Comparison of ENCODE assay signal across 30 mouse cellular contexts in genomic region chr3:154294924-154295834, GRCm38 (mm10). TPM values are rescaled to one million over a fixed set of nuclear protein-coding genes. Genes with fewer than 3 reads are reported as not detected.
"Had no signal": no experiment of that assay in that cellular context is flagged by ENCODE, and none has a peak within 500 bp of the region (broad histone marks: within the 10 kb centered on the region; RNA-seq: fewer than 3 reads in every experiment).

No protein-coding gene starts in this region.

- H3K4me1 ChIP-seq: heart, embryonic 13.5 days; heart, embryonic 15.5 days; hindbrain, embryonic 10.5 days; hindbrain, embryonic 12.5 days; intestine, embryonic 15.5 days; limb, embryonic 12.5 days had no signal

- H3K36me3 ChIP-seq: heart, embryonic 10.5 days; heart, embryonic 13.5 days; heart, embryonic 15.5 days; hindbrain, embryonic 10.5 days; hindbrain, embryonic 12.5 days; intestine, embryonic 15.5 days; limb, embryonic 12.5 days; liver, embryonic 12.5 days had no signal

- H3K9ac ChIP-seq: heart, embryonic 13.5 days; heart, embryonic 15.5 days; hindbrain, embryonic 12.5 days; hindbrain, embryonic 14.5 days; intestine, embryonic 15.5 days; limb, embryonic 12.5 days; liver, embryonic 12.5 days; liver, embryonic 14.5 days had no signal

- H3K4me3 ChIP-seq: gastrocnemius, adult 2 months; heart, embryonic 10.5 days; heart, embryonic 13.5 days; heart, embryonic 15.5 days; hindbrain, embryonic 10.5 days; hindbrain, embryonic 12.5 days; intestine, embryonic 15.5 days; layer of hippocampus, adult 2 months; limb, embryonic 12.5 days; liver, embryonic 12.5 days had no signal

- H3K27ac ChIP-seq: gastrocnemius, adult 2 months; heart, embryonic 10.5 days; heart, embryonic 13.5 days; heart, embryonic 15.5 days; hindbrain, embryonic 10.5 days; hindbrain, embryonic 12.5 days; hindbrain, embryonic 14.5 days; intestine, embryonic 15.5 days; layer of hippocampus, adult 2 months; limb, embryonic 12.5 days; liver, embryonic 12.5 days; liver, embryonic 14.5 days had no signal

- DNase-seq: gastrocnemius, adult 2 months; gastrocnemius, postnatal 10 days; gastrocnemius, postnatal 25 days; heart, adult 18-20 months; heart, postnatal 10 days; heart, postnatal 4 days; kidney, adult 18-20 months; kidney, adult 8-10 months; kidney, postnatal 10 days; kidney, postnatal 25 days; kidney, postnatal 4 days; layer of hippocampus, adult 9-11 months; layer of hippocampus, postnatal 36 days; left cerebral cortex, postnatal 4 days had no signal

- ATAC-seq: hindbrain, embryonic 16.5 days; inflammation-experienced regulatory T-cells, adult 6 months; intestine, embryonic 15.5 days; intestine, postnatal 0 days; liver, embryonic 12.5 days had no signal

- H3K4me2 ChIP-seq: heart, embryonic 13.5 days; heart, embryonic 15.5 days; hindbrain, embryonic 12.5 days; hindbrain, embryonic 14.5 days; intestine, embryonic 15.5 days; limb, embryonic 12.5 days; liver, embryonic 12.5 days had no signal

- H3K27me3 ChIP-seq: hindbrain, embryonic 12.5 days; intestine, embryonic 15.5 days had no signal

- H3K9me3 ChIP-seq: heart, embryonic 10.5 days; heart, embryonic 13.5 days; heart, embryonic 15.5 days; hindbrain, embryonic 10.5 days; hindbrain, embryonic 12.5 days; intestine, embryonic 15.5 days; limb, embryonic 12.5 days; liver, embryonic 12.5 days had no signal

RNA-seq across cellular contexts. Expression of gene Lhx8, which starts 35.3 kb away (rescaled TPM):
- polyA plus RNA-seq: hindbrain, embryonic 14.5 days; inflammation-experienced regulatory T-cells, adult 6 months; intestine, postnatal 0 days; kidney, embryonic 14.5 days; liver, adult 2 months; liver, embryonic 12.5 days had no signal
